ENCODE assay signal across 10 mouse cellular contexts in the genomic region with DNA sequence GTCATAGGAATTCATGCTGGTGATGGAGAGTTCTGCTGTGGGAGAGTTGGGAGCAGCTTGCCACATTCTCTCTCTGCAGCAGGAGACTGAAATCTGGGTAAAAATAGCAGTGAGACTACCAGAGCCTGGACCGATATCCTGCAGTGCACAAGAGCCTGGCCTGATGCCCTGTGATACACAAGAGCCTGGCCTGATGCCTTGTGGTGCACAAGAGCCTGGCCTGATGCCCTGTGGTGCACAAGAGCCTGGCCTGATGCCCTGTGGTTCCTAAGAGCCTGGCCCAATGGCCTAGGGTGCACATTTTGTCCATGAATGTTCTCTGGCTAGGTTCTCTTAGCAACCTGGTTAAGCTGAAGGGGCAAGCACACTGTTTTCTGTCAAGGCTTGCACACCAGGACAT.
DNase-seq lines count a peak whose midpoint lies in the region; ATAC-seq lines count a peak whose summit lies in the region.
"Had no signal": no experiment of that assay in that cellular context is flagged by ENCODE, and none has a peak within 500 bp of the region (broad histone marks: within the 10 kb centered on the region; RNA-seq: fewer than 3 reads in every experiment).

No protein-coding gene starts in this region.

- H3K4me1 ChIP-seq in embryonic facial prominence, embryonic 14.5 days (ENCODE audit: control insufficient read depth, insufficient read depth, low read length): no peaks in the 10 kb centered on the region
- no peaks in the 10 kb centered on the region for H3K4me1 ChIP-seq in embryonic facial prominence, embryonic 10.5 days
- H3K4me1 ChIP-seq: lung, embryonic 15.5 days had no signal

- WGBS in embryonic facial prominence, embryonic 14.5 days: 71% methylated on average over 1 of the region's 1 CpGs
- 92% methylated on average over 1 of the region's 1 CpGs for WGBS in embryonic facial prominence, embryonic 10.5 days

- H3K9me3 ChIP-seq in embryonic facial prominence, embryonic 14.5 days (ENCODE audit: control insufficient read depth, low read length): no peaks in the 10 kb centered on the region
- no peaks in the 10 kb centered on the region for H3K9me3 ChIP-seq in embryonic facial prominence, embryonic 10.5 days
- H3K9me3 ChIP-seq: heart, embryonic 13.5 days; lung, embryonic 15.5 days had no signal

- no peaks in the 10 kb centered on the region for H3K36me3 ChIP-seq in embryonic facial prominence, embryonic 14.5 days (ENCODE audit: control insufficient read depth, insufficient read depth, low read length)
- H3K36me3 ChIP-seq in embryonic facial prominence, embryonic 10.5 days (replicated peaks): no peaks in the 10 kb centered on the region
- H3K36me3 ChIP-seq: heart, embryonic 13.5 days; lung, embryonic 15.5 days had no signal

- intact Hi-C loops in gastrocnemius, postnatal 36 days (cut with DNase I): no loop called here

- H3K4me2 ChIP-seq in embryonic facial prominence, embryonic 14.5 days (ENCODE audit: low read depth, low read length): no peak overlapping the region
- H3K4me2 ChIP-seq: heart, embryonic 13.5 days; lung, embryonic 15.5 days had no signal

- H3K9ac ChIP-seq in embryonic facial prominence, embryonic 14.5 days (ENCODE audit: low read depth, low read length): no peak overlapping the region
- H3K9ac ChIP-seq: heart, embryonic 13.5 days; lung, embryonic 15.5 days had no signal

- peak; percentile 2 for DNase-seq in embryonic facial prominence, embryonic 14.5 days (ENCODE audit: low spot score)
- no peak for DNase-seq in embryonic facial prominence, embryonic 10.5 days (ENCODE audit: low spot score)
- DNase-seq in 3T3-L1 (ENCODE audit: low read depth, low spot score): peak; percentile 32
- DNase-seq in cerebellum, postnatal 14 days: peak; percentile 98 to 99
- peak; percentile 14 to 43 for DNase-seq in kidney, postnatal 4 days
- DNase-seq in ovary, postnatal 10 days (ENCODE audit: low spot score): peak; percentile 12
- DNase-seq in gastrocnemius, postnatal 36 days: no peak
- no peak for DNase-seq in thymus, postnatal 36 days

- no peak for ATAC-seq in embryonic facial prominence, embryonic 14.5 days (ENCODE audit: low read depth)

- H3K27me3 ChIP-seq in embryonic facial prominence, embryonic 14.5 days (replicated peaks; ENCODE audit: control insufficient read depth, insufficient read depth, low read length): no peaks in the 10 kb centered on the region
- no peaks in the 10 kb centered on the region for H3K27me3 ChIP-seq in embryonic facial prominence, embryonic 10.5 days (replicated peaks; ENCODE audit: low read depth, poor library complexity, severe bottlenecking)
- H3K27me3 ChIP-seq: heart, embryonic 13.5 days; lung, embryonic 15.5 days had no signal

- H3K4me3 ChIP-seq in embryonic facial prominence, embryonic 14.5 days (ENCODE audit: low read depth, low read length): no peak overlapping the region
- H3K4me3 ChIP-seq in embryonic facial prominence, embryonic 10.5 days: no peak overlapping the region
- H3K4me3 ChIP-seq: heart, embryonic 13.5 days; lung, embryonic 15.5 days had no signal

- H3K27ac ChIP-seq in embryonic facial prominence, embryonic 14.5 days (replicated peaks; ENCODE audit: low read depth, low read length): no peak overlapping the region
- H3K27ac ChIP-seq in embryonic facial prominence, embryonic 10.5 days (replicated peaks): no peak overlapping the region
- H3K27ac ChIP-seq: heart, embryonic 13.5 days; lung, embryonic 15.5 days had no signal

Comparison
In these comparisons a context has a peak if more than half of its experiments do, and no peak if none do; other contexts are left out.
1. DNase-seq: peak in embryonic facial prominence, embryonic 14.5 days (single experiment), 3T3-L1 (single experiment), cerebellum, postnatal 14 days (2 of 2), kidney, postnatal 4 days (2 of 2) and ovary, postnatal 10 days (single experiment); none in embryonic facial prominence, embryonic 10.5 days (single experiment), gastrocnemius, postnatal 36 days (0 of 2) and thymus, postnatal 36 days (0 of 2).